Mouse (Mus musculus): ENCODE results near the gene Simc1. TPM values are rescaled to one million over a fixed set of nuclear protein-coding genes. Genes with fewer than 3 reads are reported as not detected.
A peak's percentile ranks its signal among the peaks of the same experiment; 100 is the strongest.

The Simc1 gene
- polyA plus RNA-seq, 1 experiment from 2014 or later, result 4.4 TPM

- Histone ChIP-seq H3K9me3 (replicated peaks; ENCODE audit: control insufficient read depth, low read length) (no peaks in the 10 kb centered on the region), H3K4me2 (ENCODE audit: low read depth, low read length) (peak within 1 kb of the TSS; percentile 86), H3K4me1 (ENCODE audit: control insufficient read depth, insufficient read depth, low read length) (peaks cover 19% of the 10 kb centered on the region), H3K4me3 (ENCODE audit: low read length) (peak within 1 kb of the TSS; percentile 93), H3K27ac (ENCODE audit: low read length) (peak within 1 kb of the TSS; percentile 74), H3K27me3 (ENCODE audit: control insufficient read depth, insufficient read depth, low read length) (no peaks in the 10 kb centered on the region), H3K9ac (ENCODE audit: low read length) (peak within 1 kb of the TSS; percentile 92), H3K36me3 (ENCODE audit: control insufficient read depth, insufficient read depth) (peaks cover 15% of the 10 kb centered on the region)
- peak; percentile 98 for ATAC-seq (replicated peaks; ENCODE audit: extremely low read depth, insufficient read depth, low FRiP score)
- under 1% methylated on average over 51 of the region's 51 CpGs for WGBS
Measured at GRCm38 (mm10) chr13:54589996-54590951, 86.7 kb downstream of the Simc1 start, which contains the start of the genes Nop16 and Higd2a. TSS of gene Nop16 (minus strand) at chr13:54590090. TSS of gene Higd2a (plus strand) at chr13:54590207.

GRCm38 (mm10) chr13:54591776-54592356, 88.3 kb downstream of the Simc1 start:
- no peaks in the 10 kb centered on the region for H3K9me3 ChIP-seq (replicated peaks; ENCODE audit: control insufficient read depth, low read length)
- peaks cover 8% of the 10 kb centered on the region; the same call in 1 of the 2 replicates for H3K36me3 ChIP-seq (ENCODE audit: control insufficient read depth, insufficient read depth)
- peaks cover 34% of the 10 kb centered on the region for H3K4me1 ChIP-seq (ENCODE audit: control insufficient read depth, insufficient read depth, low read length)
- peak overlapping the region; percentile 86 for H3K4me2 ChIP-seq (ENCODE audit: low read depth, low read length)
- no peak overlapping the region for H3K27ac ChIP-seq (ENCODE audit: low read length)
- H3K9ac ChIP-seq (ENCODE audit: low read length), result no peak overlapping the region
- no peak for ATAC-seq (replicated peaks; ENCODE audit: extremely low read depth, insufficient read depth, low FRiP score)
- no peaks in the 10 kb centered on the region for H3K27me3 ChIP-seq (ENCODE audit: control insufficient read depth, insufficient read depth, low read length)
- WGBS, result 87% methylated on average over 8 of the region's 8 CpGs
- H3K4me3 ChIP-seq (ENCODE audit: low read length), result no peak overlapping the region

GRCm38 (mm10) chr13:54593617-54594016, 90.0 kb downstream of the Simc1 start:
- ATAC-seq (replicated peaks; ENCODE audit: extremely low read depth, insufficient read depth, low FRiP score), result no peak
- no peak overlapping the region for H3K4me3 ChIP-seq (ENCODE audit: low read length)

GRCm38 (mm10) chr13:54596107-54596690, 92.6 kb downstream of the Simc1 start:
- Histone ChIP-seq H3K9me3 (replicated peaks; ENCODE audit: control insufficient read depth, low read length) (no peaks in the 10 kb centered on the region), H3K4me3 (ENCODE audit: low read length) (peak overlapping the region; percentile 0; the same call in 1 of the 2 replicates), H3K27ac (ENCODE audit: low read length) (peak overlapping the region; percentile 85), H3K27me3 (ENCODE audit: control insufficient read depth, insufficient read depth, low read length) (no peaks in the 10 kb centered on the region), H3K4me2 (ENCODE audit: low read depth, low read length) (peak overlapping the region; percentile 43), H3K4me1 (ENCODE audit: control insufficient read depth, insufficient read depth, low read length) (peaks cover 33% of the 10 kb centered on the region), H3K36me3 (ENCODE audit: control insufficient read depth, insufficient read depth) (peaks cover 5% of the 10 kb centered on the region; the same call in 1 of the 2 replicates), H3K9ac (ENCODE audit: low read length) (0 out of 2 replicates have a peak overlapping the region, but pooled peaks have one; percentile 0)
- ATAC-seq (replicated peaks; ENCODE audit: extremely low read depth, insufficient read depth, low FRiP score), result peak; percentile 74
- 36% methylated on average over 8 of the region's 8 CpGs for WGBS

More at GRCm38 (mm10) chr13:54593617-54594016, 90.0 kb downstream of the Simc1 start:
- peaks cover 3% of the 10 kb centered on the region; the same call in 1 of the 2 replicates for H3K36me3 ChIP-seq (ENCODE audit: control insufficient read depth, insufficient read depth)
- H3K27me3 ChIP-seq (ENCODE audit: control insufficient read depth, insufficient read depth, low read length), result no peaks in the 10 kb centered on the region
- WGBS, result 93% methylated on average over 11 of the region's 11 CpGs
- no peaks in the 10 kb centered on the region for H3K9me3 ChIP-seq (replicated peaks; ENCODE audit: control insufficient read depth, low read length)
- no peak overlapping the region for H3K4me2 ChIP-seq (ENCODE audit: low read depth, low read length)
- peaks cover 44% of the 10 kb centered on the region for H3K4me1 ChIP-seq (ENCODE audit: control insufficient read depth, insufficient read depth, low read length)
- no peak overlapping the region for H3K9ac ChIP-seq (ENCODE audit: low read length)
- H3K27ac ChIP-seq (ENCODE audit: low read length), result no peak overlapping the region

- no peaks in the 10 kb centered on the region for H3K9me3 ChIP-seq (replicated peaks; ENCODE audit: control insufficient read depth, low read length)
- peak overlapping the region; percentile 85 for H3K27ac ChIP-seq (ENCODE audit: low read length)
- peaks cover 26% of the 10 kb centered on the region for H3K4me1 ChIP-seq (ENCODE audit: control insufficient read depth, insufficient read depth, low read length)
- 0 out of 2 replicates have a peak overlapping the region, but pooled peaks have one; percentile 11 for H3K9ac ChIP-seq (ENCODE audit: low read length)
- peaks cover 5% of the 10 kb centered on the region; the same call in 1 of the 2 replicates for H3K36me3 ChIP-seq (ENCODE audit: control insufficient read depth, insufficient read depth)
- 39% methylated on average over 5 of the region's 5 CpGs for WGBS
- peak overlapping the region; percentile 43; the same call in 1 of the 2 replicates for H3K4me2 ChIP-seq (ENCODE audit: low read depth, low read length)
- H3K27me3 ChIP-seq (ENCODE audit: control insufficient read depth, insufficient read depth, low read length), result no peaks in the 10 kb centered on the region
- ATAC-seq (replicated peaks; ENCODE audit: extremely low read depth, insufficient read depth, low FRiP score), result no peak
- no peak overlapping the region for H3K4me3 ChIP-seq (ENCODE audit: low read length)
Measured at GRCm38 (mm10) chr13:54596870-54597269, 93.3 kb downstream of the Simc1 start.

GRCm38 (mm10) chr13:54598622-54599143, 95.1 kb downstream of the Simc1 start:
- 86% methylated on average over 12 of the region's 12 CpGs for WGBS
- Histone ChIP-seq H3K4me3 (ENCODE audit: low read length) (no peak overlapping the region), H3K27ac (ENCODE audit: low read length) (no peak overlapping the region), H3K4me1 (ENCODE audit: control insufficient read depth, insufficient read depth, low read length) (peaks cover 25% of the 10 kb centered on the region), H3K4me2 (ENCODE audit: low read depth, low read length) (no peak overlapping the region), H3K9me3 (replicated peaks; ENCODE audit: control insufficient read depth, low read length) (no peaks in the 10 kb centered on the region), H3K36me3 (ENCODE audit: control insufficient read depth, insufficient read depth) (peaks cover 3% of the 10 kb centered on the region; the same call in 1 of the 2 replicates), H3K27me3 (ENCODE audit: control insufficient read depth, insufficient read depth, low read length) (no peaks in the 10 kb centered on the region), H3K9ac (ENCODE audit: low read length) (no peak overlapping the region)
- ATAC-seq (replicated peaks; ENCODE audit: extremely low read depth, insufficient read depth, low FRiP score), result no peak

Small RNA genes lying within 50 kb of the gene (microRNA-seq; reads per million reads assigned to microRNA genes)
- gene Gm24195, result not detected

Other genes starting within 250 kb of the Simc1 start
- 2.8 TPM in 2 replicates for gene Cplx2, start 132.4 kb upstream of the Simc1 start, polyA plus RNA-seq (2015; fragmentation: Nextera tagmentation; extraction: Ambion mirVana)
- gene Thoc3, start 34.9 kb upstream of the Simc1 start, polyA plus RNA-seq (2015; fragmentation: Nextera tagmentation; extraction: Ambion mirVana), result 71.0 and 85.4 TPM in 2 replicates
- gene 4833439L19Rik, start 61.7 kb downstream of the Simc1 start, polyA plus RNA-seq (2015; fragmentation: Nextera tagmentation; extraction: Ambion mirVana), result 136 and 137 TPM in 2 replicates
- gene Arl10, start 71.2 kb downstream of the Simc1 start, polyA plus RNA-seq (2015; fragmentation: Nextera tagmentation; extraction: Ambion mirVana), result 15.9 and 19.4 TPM in 2 replicates
- gene Nop16, start 86.3 kb downstream of the Simc1 start, polyA plus RNA-seq (2015; fragmentation: Nextera tagmentation; extraction: Ambion mirVana), result 55.0 and 56.7 TPM in 2 replicates
- 272 and 295 TPM in 2 replicates for gene Higd2a, start 86.4 kb downstream of the Simc1 start, polyA plus RNA-seq (2015; fragmentation: Nextera tagmentation; extraction: Ambion mirVana)
- 54.8 and 58.9 TPM in 2 replicates for gene Cltb, start 107.6 kb downstream of the Simc1 start, polyA plus RNA-seq (2015; fragmentation: Nextera tagmentation; extraction: Ambion mirVana)
- 39.8 and 42.7 TPM in 2 replicates for gene Faf2, start 118.0 kb downstream of the Simc1 start, polyA plus RNA-seq (2015; fragmentation: Nextera tagmentation; extraction: Ambion mirVana)
- 42.7 and 46.5 TPM in 2 replicates for gene Rnf44, start 190.1 kb downstream of the Simc1 start, polyA plus RNA-seq (2015; fragmentation: Nextera tagmentation; extraction: Ambion mirVana)
- gene Cdhr2, start 197.7 kb downstream of the Simc1 start, polyA plus RNA-seq (2015; fragmentation: Nextera tagmentation; extraction: Ambion mirVana), result 0.04 and 0.89 TPM in 2 replicates
- 0.04 TPM in 1 of 2 replicates, not detected in the other for gene Gprin1, start 246.1 kb downstream of the Simc1 start, polyA plus RNA-seq (2015; fragmentation: Nextera tagmentation; extraction: Ambion mirVana)